Mouse (Mus musculus) kidney, adult 2 months (tissue): Measurements from ENCODE around the gene Rbm48.
"Not testable (repeated sequence)": the region's sequence is repeated elsewhere in the genome, so short reads cannot be mapped to it uniquely, and the experiment has no call there.

Experiments used
- CTCF ChIP-seq: fragments of 200-500 bp; conservative IDR thresholded peaks from 2 replicates; pipeline ENCODE4 v1.5.1; 2011; ENCODE audit warnings: low read depth, mild to moderate bottlenecking, control low read depth, low read length, moderate library complexity, mixed read lengths; ENCODE audit not compliant: insufficient read depth, insufficient read length
- POLR2A ChIP-seq: fragments of 200-500 bp; IDR thresholded peaks from one replicate; pipeline ENCODE4 v1.6.1; 2011; ENCODE audit warnings: low read depth, low read length, control low read depth

GRCm38 (mm10) chr5:3611835-3612234 is 15.4 kb upstream of the Rbm48 start:
- TF ChIP-seq CTCF, POLR2A: not testable (repeated sequence)
